Mouse (Mus musculus): ENCODE measurements at regions not wholly inside any gene's neighbourhood (a gene's known extent, or its start where the extent isn't known, plus 50 kb on each side); places are given as distances from the start of the nearest gene placed in this dataset.
A peak's percentile ranks its signal among the peaks of the same experiment; 100 is the strongest.

DNA sequence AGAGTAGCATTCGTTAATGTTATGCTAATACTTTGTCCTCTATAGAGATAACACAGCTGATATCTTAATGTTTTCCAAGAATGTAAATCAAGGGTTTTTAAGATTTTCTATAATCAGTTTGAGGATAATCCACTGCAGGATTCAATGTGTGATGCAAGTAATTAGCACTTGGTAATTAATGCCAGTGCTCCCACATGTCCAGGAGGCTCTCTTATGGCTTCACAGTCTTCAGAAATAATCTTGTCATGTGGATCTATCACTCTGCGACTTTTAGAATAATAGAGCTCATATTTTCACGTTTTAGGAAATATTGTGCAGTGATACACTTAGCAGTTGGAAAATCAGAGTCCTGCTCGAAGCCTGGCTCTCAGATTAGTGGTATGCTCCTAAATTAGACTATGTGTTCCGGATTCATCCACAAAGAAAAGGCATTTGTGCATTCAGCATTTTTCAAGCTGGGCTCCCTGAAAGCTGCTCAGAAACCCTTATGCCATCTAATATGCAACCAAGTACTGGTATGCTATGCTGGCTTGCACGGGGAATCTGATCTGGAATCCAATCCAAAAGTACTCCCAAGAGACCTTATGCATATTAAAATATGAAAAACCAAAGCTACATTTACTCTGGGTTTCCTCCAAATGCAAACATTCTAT, 1302.8 kb upstream of the Tyrp1 start:
- DNase-seq = peak; percentile 3
- intact Hi-C loops (cut with DNase I) = loop anchor here (10.0 kb wide), 1 partner anchor 476 kb away; no protein-coding TSS in a partner anchor

DNA sequence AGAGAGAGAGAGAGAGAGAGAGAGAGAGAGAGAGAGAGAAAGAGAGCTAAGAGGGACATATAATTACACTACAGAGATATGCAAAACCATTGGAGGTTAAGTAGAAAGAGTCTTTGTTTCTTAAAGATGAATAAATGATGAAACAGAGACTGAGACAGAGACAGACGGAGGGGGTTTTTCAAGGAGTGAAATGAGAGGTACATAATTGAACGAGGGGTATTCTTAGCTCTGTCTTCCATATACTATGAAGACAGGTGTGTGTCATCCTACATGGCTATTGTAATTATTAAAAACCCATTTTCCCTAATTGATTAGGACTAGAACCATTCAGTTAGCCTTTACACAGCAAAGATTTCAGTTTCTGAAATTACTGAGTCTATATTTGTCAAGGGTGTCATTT, 1302.2 kb upstream of the Tyrp1 start:
- intact Hi-C loops (cut with DNase I) = loop anchor here (10.0 kb wide), 1 partner anchor 477 kb away; no protein-coding TSS in a partner anchor
- no peak for DNase-seq

DNA sequence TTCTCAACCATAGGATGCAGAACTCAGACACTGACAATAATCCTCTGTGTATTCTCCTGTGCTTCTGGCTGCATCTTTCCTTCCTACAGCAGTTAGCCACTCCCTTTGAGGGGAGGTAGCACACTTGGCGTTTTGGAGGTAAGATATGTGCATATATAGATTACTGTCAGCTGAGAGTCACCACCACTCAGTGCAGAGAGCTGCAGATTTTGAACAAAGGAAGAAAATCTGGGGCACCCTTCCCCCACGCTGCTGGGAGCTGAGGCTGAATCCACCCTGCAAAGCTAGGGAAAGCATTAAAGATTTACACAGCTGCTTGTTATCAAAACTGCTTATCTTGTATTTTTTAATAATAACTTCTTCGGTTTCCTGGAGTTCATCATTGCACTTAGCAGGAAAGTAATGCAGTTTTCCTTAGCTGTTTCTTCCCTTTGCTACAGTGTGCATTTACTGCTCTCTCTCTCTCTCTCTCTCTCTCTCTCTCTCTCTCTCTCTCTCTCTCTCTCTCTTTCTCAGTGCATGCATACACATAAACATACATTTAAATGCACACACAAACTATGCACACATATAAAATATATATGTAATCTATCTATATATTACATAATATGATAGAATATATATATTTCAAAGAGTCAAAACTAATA, 1301.4 kb upstream of the Tyrp1 start:
- intact Hi-C loops (cut with DNase I) = loop anchor here (10.0 kb wide), 1 partner anchor 478 kb away; no protein-coding TSS in a partner anchor
- DNase-seq = peak; percentile 11

- no peak for DNase-seq
- intact Hi-C loops (cut with DNase I) = no loop called here
These were observed 1288.5 kb upstream of the Tyrp1 start for GRCm38 (mm10) chr4:79545461-79545860.
